Mouse (Mus musculus): ENCODE measurements around the gene Gm42669.

GRCm38 (mm10) chr5:107621327-107621726 is 113.9 kb downstream of the Gm42669 start:
- no peak for TF ChIP-seq CTCF (IDR thresholded peaks at IDR 0.05; ENCODE audit: extremely low read depth, insufficient read depth, insufficient read length, insufficient replicate concordance)
- TF ChIP-seq POLR2A (IDR thresholded peaks at IDR 0.05; ENCODE audit: low read depth, low read length): no peak

All from spleen, adult 2 months (tissue).